Mouse (Mus musculus) embryonic facial prominence, embryonic 13.5 days (tissue): ENCODE results near the gene Tspan9. TPM values are rescaled to one million over a fixed set of nuclear protein-coding genes. Genes with fewer than 3 reads are reported as not detected.
A peak's percentile ranks its signal among the peaks of the same experiment; 100 is the strongest.

ENCODE experiments used
- ATAC-seq: fragments of 200-750 bp; cut with Nextera tagmentation; 2 replicates; pipeline ENCODE4 v1.8.0; 2017; ENCODE audit warnings: low read depth; ENCODE audit not compliant: insufficient number of reproducible peaks, insufficient read depth, low FRiP score, low TSS enrichment
- H3K27ac ChIP-seq: fragments of 300-500 bp; sonication (generic); 2 replicates; pipeline ENCODE4 v1.5.1; 2015; ENCODE audit warnings: moderate library complexity, mild to moderate bottlenecking, inconsistent platforms
- H3K27me3 ChIP-seq: fragments of 300-500 bp; sonication (generic); 2 replicates; pipeline ENCODE4 v1.6.1; 2015; ENCODE audit warnings: mild to moderate bottlenecking, inconsistent platforms
- H3K36me3 ChIP-seq: fragments of 300-500 bp; sonication (generic); 2 replicates; pipeline ENCODE4 v1.6.1; 2015; ENCODE audit warnings: mild to moderate bottlenecking, inconsistent platforms
- H3K4me1 ChIP-seq: fragments of 300-500 bp; sonication (generic); 2 replicates; pipeline ENCODE4 v1.6.1; 2015; ENCODE audit warnings: inconsistent platforms
- H3K4me2 ChIP-seq: fragments of 300-500 bp; sonication (generic); 2 replicates; pipeline ENCODE4 v1.6.1; 2015; ENCODE audit warnings: moderate library complexity, mild to moderate bottlenecking, inconsistent platforms
- H3K4me3 ChIP-seq: fragments of 300-500 bp; sonication (generic); 2 replicates; pipeline ENCODE4 v1.5.1; 2015; ENCODE audit warnings: mild to moderate bottlenecking, inconsistent platforms
- H3K9ac ChIP-seq: fragments of 300-500 bp; sonication (generic); 2 replicates; pipeline ENCODE4 v1.6.1; 2015; ENCODE audit warnings: mild to moderate bottlenecking, inconsistent platforms
- H3K9me3 ChIP-seq: fragments of 300-500 bp; sonication (generic); 2 replicates; pipeline ENCODE4 v1.6.1; 2016; ENCODE audit warnings: inconsistent platforms
- WGBS: fragments of 180-500 bp; shearing (Covaris S2); methylation state at CpG from one replicate; pipeline ENCODE4 v1.1.7; 2015; ENCODE audit warnings: mixed read lengths; 5-methylcytosine and 5-hydroxymethylcytosine counted together
- polyA plus RNA-seq: library from polyadenylated mRNA; unstranded; fragments of >200 nt; fragmentation: Nextera tagmentation; extraction: Ambion mirVana; gene quantifications from 2 replicates; pipeline ENCODE4 v1.2.1, GENCODE M21; 2015

Tspan9 gene
- polyA plus RNA-seq, 1 experiment from 2014 or later, result 116 TPM

- WGBS, result 58% methylated on average over 6 of the region's 6 CpGs
- Histone ChIP-seq H3K9me3 (no peaks in the 10 kb centered on the region), H3K27me3 (no peaks in the 10 kb centered on the region), H3K4me2 (no peak overlapping the region), H3K4me1 (peaks cover 13% of the 10 kb centered on the region), H3K9ac (no peak overlapping the region), H3K36me3 (peaks cover 4% of the 10 kb centered on the region; the same call in 1 of the 2 replicates), H3K27ac (peak overlapping the region; percentile 40; the same call in 1 of the 2 replicates), H3K4me3 (no peak overlapping the region)
- no peak for ATAC-seq
These were observed 169.8 kb downstream of the Tspan9 start for GRCm38 (mm10) chr6:127973553-127973952.

- H3K36me3 ChIP-seq, result peaks cover 3% of the 10 kb centered on the region; the same call in 1 of the 2 replicates
- no peak overlapping the region for H3K4me2 ChIP-seq
- ATAC-seq, result no peak
- no peak overlapping the region for H3K27ac ChIP-seq
- no peak overlapping the region for H3K4me3 ChIP-seq
- 76% methylated on average over 5 of the region's 5 CpGs for WGBS
- no peaks in the 10 kb centered on the region for H3K9me3 ChIP-seq
- H3K27me3 ChIP-seq, result no peaks in the 10 kb centered on the region
- H3K4me1 ChIP-seq, result peaks cover 15% of the 10 kb centered on the region
- no peak overlapping the region for H3K9ac ChIP-seq
These were observed 171.5 kb downstream of the Tspan9 start for GRCm38 (mm10) chr6:127971931-127972330.

- ATAC-seq, result no peak
- Histone ChIP-seq H3K9ac (no peak overlapping the region), H3K4me3 (no peak overlapping the region), H3K27ac (no peak overlapping the region), H3K9me3 (no peaks in the 10 kb centered on the region), H3K4me2 (no peak overlapping the region), H3K36me3 (peaks cover 14% of the 10 kb centered on the region), H3K4me1 (peaks cover 16% of the 10 kb centered on the region), H3K27me3 (no peaks in the 10 kb centered on the region)
- 54% methylated on average over 5 of the region's 5 CpGs for WGBS
These were observed 172.5 kb downstream of the Tspan9 start for GRCm38 (mm10) chr6:127970848-127971247.

DNA sequence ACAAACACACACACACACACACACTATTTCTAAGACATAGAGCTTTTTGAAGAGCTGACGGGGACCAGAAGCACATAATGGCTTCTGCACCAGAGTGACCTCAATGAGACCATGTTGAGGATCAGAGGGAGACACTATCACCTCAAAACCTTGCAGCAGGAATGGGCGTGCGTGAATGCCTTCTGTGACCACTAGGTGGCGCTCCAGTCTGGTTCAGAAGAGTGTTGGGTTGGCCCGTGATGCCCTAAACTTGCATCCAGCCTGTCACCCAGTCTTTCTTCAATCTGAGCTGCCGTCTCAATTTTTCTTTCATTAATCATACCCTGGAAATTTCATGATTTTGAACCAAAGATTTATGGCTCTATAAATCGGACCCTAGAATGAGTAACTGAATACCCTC, 173.3 kb downstream of the Tspan9 start:
- Histone ChIP-seq H3K9me3 (no peaks in the 10 kb centered on the region), H3K27me3 (no peaks in the 10 kb centered on the region), H3K36me3 (peaks cover 22% of the 10 kb centered on the region), H3K4me3 (no peak overlapping the region), H3K27ac (no peak overlapping the region), H3K4me2 (no peak overlapping the region), H3K9ac (no peak overlapping the region), H3K4me1 (peaks cover 16% of the 10 kb centered on the region)
- 0 out of 2 replicates have a peak, but pooled peaks have one; percentile 28 for ATAC-seq
- 5% methylated on average over 7 of the region's 7 CpGs for WGBS

GRCm38 (mm10) chr6:127969709-127970108, 173.7 kb downstream of the Tspan9 start:
- no peak for ATAC-seq
- WGBS, result 73% methylated on average over 7 of the region's 7 CpGs

GRCm38 (mm10) chr6:127965497-127965896, 177.9 kb downstream of the Tspan9 start:
- no peaks in the 10 kb centered on the region for H3K27me3 ChIP-seq

More at GRCm38 (mm10) chr6:127969709-127970108, 173.7 kb downstream of the Tspan9 start:
- H3K4me2 ChIP-seq, result no peak overlapping the region
- no peaks in the 10 kb centered on the region for H3K27me3 ChIP-seq
- no peak overlapping the region for H3K4me3 ChIP-seq
- no peak overlapping the region for H3K9ac ChIP-seq
- H3K9me3 ChIP-seq, result no peaks in the 10 kb centered on the region
- peaks cover 26% of the 10 kb centered on the region for H3K36me3 ChIP-seq
- no peak overlapping the region for H3K27ac ChIP-seq
- H3K4me1 ChIP-seq, result peaks cover 16% of the 10 kb centered on the region

DNA sequence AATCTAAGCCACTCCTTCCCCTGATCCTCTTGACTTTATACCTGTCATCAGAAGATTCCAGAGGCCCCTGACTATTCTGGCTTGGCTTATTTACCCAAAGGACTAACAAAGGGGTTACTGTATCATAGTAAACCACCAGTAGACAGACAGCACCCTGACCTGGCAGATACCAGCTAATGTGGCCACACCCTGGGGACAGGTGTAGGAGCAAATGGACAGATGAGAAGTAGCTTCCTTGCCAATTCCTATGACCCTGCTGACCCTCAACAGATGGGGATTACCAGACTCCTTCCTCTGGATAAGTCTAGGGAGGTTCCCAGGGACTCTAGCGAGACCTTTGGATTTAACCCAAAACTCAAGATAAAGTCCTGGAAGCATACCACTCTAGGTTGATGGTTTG, 183.2 kb downstream of the Tspan9 start:
- Histone ChIP-seq H3K4me3 (no peak overlapping the region), H3K9ac (no peak overlapping the region), H3K4me1 (no peaks in the 10 kb centered on the region), H3K27me3 (no peaks in the 10 kb centered on the region), H3K36me3 (peaks cover 38% of the 10 kb centered on the region), H3K27ac (no peak overlapping the region), H3K4me2 (no peak overlapping the region), H3K9me3 (no peaks in the 10 kb centered on the region)
- no peak for ATAC-seq
- 96% methylated on average over 1 of the region's 1 CpGs for WGBS

More at GRCm38 (mm10) chr6:127965497-127965896, 177.9 kb downstream of the Tspan9 start:
- 0 out of 2 replicates have a peak overlapping the region, but pooled peaks have one; percentile 36 for H3K9ac ChIP-seq
- WGBS, result 39% methylated on average over 8 of the region's 8 CpGs
- H3K27ac ChIP-seq, result no peak overlapping the region
- H3K4me2 ChIP-seq, result no peak overlapping the region
- peaks cover 5% of the 10 kb centered on the region; the same call in 1 of the 2 replicates for H3K4me1 ChIP-seq
- H3K4me3 ChIP-seq, result no peak overlapping the region
- H3K9me3 ChIP-seq, result no peaks in the 10 kb centered on the region
- no peak for ATAC-seq
- H3K36me3 ChIP-seq, result peaks cover 59% of the 10 kb centered on the region

- Histone ChIP-seq H3K27me3 (no peaks in the 10 kb centered on the region), H3K9me3 (no peaks in the 10 kb centered on the region), H3K4me3 (no peak overlapping the region), H3K36me3 (no peaks in the 10 kb centered on the region), H3K9ac (no peak overlapping the region), H3K4me2 (no peak overlapping the region), H3K4me1 (no peaks in the 10 kb centered on the region), H3K27ac (no peak overlapping the region)
- WGBS, result 72% methylated on average over 5 of the region's 5 CpGs
- ATAC-seq, result no peak
These were observed 187.2 kb downstream of the Tspan9 start for GRCm38 (mm10) chr6:127956172-127956571.

DNA sequence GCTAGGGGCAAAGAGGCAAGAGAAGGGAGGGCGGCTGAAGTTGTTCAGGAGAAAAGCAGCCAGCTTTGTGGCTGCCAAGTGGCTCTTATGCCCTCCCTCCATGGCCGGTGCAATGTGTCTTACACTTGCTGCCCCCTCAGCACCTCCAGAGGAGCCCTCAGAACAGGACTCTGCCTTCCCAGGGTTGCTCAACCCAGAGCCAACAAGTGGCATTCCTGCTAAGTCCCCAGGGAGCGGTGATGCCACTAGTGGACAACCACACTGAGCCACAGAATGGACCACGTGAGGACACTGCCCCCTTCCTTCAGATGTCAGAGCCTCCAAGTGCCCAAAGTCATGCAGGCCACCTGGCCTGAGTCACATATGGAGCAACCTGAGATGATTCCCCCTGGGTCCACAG, 190.3 kb downstream of the Tspan9 start:
- Histone ChIP-seq H3K4me3 (no peak overlapping the region), H3K36me3 (peaks cover 21% of the 10 kb centered on the region), H3K9me3 (no peaks in the 10 kb centered on the region), H3K27me3 (no peaks in the 10 kb centered on the region), H3K9ac (no peak overlapping the region), H3K27ac (no peak overlapping the region), H3K4me2 (no peak overlapping the region), H3K4me1 (no peaks in the 10 kb centered on the region)
- 84% methylated on average over 4 of the region's 4 CpGs for WGBS
- ATAC-seq, result no peak

DNA sequence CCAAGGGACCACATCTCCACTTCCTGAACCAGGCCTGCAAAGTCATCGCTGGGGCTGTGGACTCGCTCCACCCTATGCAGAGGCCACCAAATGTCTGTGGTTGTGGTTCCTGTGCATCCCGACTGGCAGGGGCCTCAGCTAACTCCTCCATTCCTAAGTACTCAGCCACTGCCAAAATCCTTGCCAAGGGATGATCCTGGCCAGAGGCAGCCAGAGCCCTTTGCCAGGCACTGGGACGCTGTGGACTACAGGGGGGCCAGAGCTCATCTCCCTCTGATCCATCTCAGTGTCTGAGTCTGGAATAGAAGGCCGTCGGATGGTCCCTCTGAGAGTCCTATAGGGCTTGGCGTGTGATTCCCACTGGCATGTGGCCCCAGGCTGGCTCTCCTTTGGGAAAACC, 193.5 kb downstream of the Tspan9 start:
- WGBS, result 86% methylated on average over 7 of the region's 7 CpGs
- no peaks in the 10 kb centered on the region for H3K27me3 ChIP-seq
- ATAC-seq, result no peak

DNA sequence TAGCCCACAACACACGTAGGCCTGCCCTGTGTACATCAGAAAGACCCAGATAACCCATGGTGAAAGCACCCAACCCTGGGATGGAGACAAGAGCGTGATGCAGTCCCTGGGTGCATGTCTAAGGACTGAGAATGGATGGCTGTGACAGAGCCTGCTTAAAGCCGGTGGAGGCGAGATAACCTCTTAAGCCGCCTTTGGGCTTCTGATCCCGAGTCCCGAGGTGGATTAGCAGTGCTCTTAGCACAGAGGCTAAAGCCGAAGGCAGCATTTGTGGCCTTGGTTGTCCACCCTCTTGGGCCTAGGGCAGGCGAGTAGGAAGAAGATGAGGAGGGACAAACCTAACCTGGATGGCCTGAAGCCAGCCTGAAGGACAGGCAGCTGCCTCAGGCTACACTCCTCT, 194.7 kb downstream of the Tspan9 start:
- Histone ChIP-seq H3K4me1 (no peaks in the 10 kb centered on the region), H3K4me2 (no peak overlapping the region), H3K27ac (no peak overlapping the region), H3K9me3 (no peaks in the 10 kb centered on the region), H3K36me3 (peaks cover 41% of the 10 kb centered on the region), H3K4me3 (no peak overlapping the region), H3K27me3 (no peaks in the 10 kb centered on the region), H3K9ac (0 out of 2 replicates have a peak overlapping the region, but pooled peaks have one; percentile 22)
- ATAC-seq, result no peak
- 82% methylated on average over 9 of the region's 9 CpGs for WGBS

More for the DNA sequence above, 193.5 kb downstream of the Tspan9 start:
- Histone ChIP-seq H3K27ac (no peak overlapping the region), H3K9me3 (no peaks in the 10 kb centered on the region), H3K36me3 (peaks cover 30% of the 10 kb centered on the region), H3K4me3 (no peak overlapping the region), H3K9ac (no peak overlapping the region), H3K4me2 (no peak overlapping the region), H3K4me1 (no peaks in the 10 kb centered on the region)

GRCm38 (mm10) chr6:127945725-127946124, 197.7 kb downstream of the Tspan9 start:
- no peak overlapping the region for H3K4me2 ChIP-seq
- H3K27me3 ChIP-seq, result no peaks in the 10 kb centered on the region
- H3K9ac ChIP-seq, result no peak overlapping the region
- H3K27ac ChIP-seq, result no peak overlapping the region
- no peaks in the 10 kb centered on the region for H3K4me1 ChIP-seq
- H3K36me3 ChIP-seq, result peaks cover 55% of the 10 kb centered on the region
- 62% methylated on average over 9 of the region's 9 CpGs for WGBS
- no peaks in the 10 kb centered on the region for H3K9me3 ChIP-seq
- ATAC-seq, result no peak
- H3K4me3 ChIP-seq, result no peak overlapping the region
